Mouse (Mus musculus) kidney, postnatal 14 days (tissue): ENCODE measurements around the gene Sgcd.
A peak's percentile ranks its signal among the peaks of the same experiment; 100 is the strongest.

Experiments
- DNase-seq: peaks from one replicate; pipeline ENCODE4 v3.0.0; 2022; ENCODE audit warnings: mixed read lengths

Gene Sgcd

DNA sequence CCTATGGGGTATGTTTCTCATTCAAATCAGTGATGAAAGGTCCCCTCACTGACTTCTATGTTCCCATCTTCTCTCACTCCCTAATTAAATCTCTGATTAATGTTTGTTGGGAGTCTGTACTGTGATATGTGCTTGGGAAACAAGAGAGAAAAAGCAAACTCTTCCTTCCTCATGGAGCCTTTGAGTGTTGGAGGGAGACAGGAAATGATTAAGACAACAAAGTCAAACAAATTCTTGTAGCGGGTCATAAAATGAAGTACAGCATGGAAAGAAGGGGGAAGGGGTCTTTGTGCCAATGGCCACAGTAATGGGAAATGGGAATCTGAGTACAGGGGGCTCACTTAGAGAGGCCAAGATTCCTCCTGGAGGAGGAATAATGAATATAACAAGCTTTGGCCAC, 1063.8 kb downstream of the Sgcd start:
- DNase-seq: no peak

GRCm38 (mm10) chr11:46920244-46920643, 1068.5 kb downstream of the Sgcd start:
- no peak for DNase-seq

DNA sequence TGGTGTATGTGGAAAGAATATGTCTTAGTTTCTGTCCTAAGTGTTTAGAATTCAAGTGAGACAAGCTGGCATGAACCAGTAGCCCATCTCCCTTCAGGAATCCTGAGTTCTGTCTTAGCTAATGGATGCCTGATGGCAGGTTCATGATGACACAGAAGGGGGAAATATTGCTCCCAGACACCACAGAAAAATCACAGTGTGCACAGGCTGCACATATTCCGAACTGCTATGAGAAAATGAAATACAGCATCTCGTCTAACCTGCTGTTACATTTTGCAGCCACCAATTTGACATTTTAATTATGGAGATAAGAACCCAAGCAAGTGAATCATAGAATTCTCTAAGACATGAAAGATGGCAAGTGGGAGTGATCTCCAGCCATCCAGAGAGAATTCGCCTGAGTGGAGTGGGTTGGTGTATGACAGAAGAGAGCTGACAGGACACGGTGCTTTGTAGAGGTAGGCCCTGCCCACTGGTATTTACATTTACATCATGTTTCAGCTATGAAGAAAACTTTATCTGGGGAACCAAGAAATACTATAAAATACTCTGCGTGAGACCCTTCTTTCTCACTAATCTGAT, 1076.0 kb downstream of the Sgcd start:
- no peak for DNase-seq

- no peak for DNase-seq
Observed at GRCm38 (mm10) chr11:46904281-46904680, 1084.5 kb downstream of the Sgcd start.

GRCm38 (mm10) chr11:46889093-46889492, 1099.7 kb downstream of the Sgcd start:
- DNase-seq: no peak

DNA sequence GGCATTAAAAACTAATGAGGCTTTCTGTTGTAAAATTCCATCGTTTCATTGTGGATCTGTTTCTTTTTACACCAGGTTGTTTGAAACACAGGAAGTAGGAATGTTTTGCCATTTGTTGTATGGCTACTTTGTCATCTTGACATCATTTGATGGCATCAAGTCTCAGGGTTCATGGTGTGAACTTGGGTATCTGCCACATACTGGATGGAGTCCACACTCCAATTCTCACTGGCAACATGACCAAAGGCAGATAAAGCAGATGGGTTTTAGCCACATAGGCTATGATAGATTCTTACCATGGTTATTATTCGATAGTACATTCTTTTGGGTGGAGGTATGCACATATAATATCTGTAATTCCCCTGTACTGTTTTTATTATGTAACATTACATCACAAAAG, 1106.3 kb downstream of the Sgcd start:
- no peak for DNase-seq

DNA sequence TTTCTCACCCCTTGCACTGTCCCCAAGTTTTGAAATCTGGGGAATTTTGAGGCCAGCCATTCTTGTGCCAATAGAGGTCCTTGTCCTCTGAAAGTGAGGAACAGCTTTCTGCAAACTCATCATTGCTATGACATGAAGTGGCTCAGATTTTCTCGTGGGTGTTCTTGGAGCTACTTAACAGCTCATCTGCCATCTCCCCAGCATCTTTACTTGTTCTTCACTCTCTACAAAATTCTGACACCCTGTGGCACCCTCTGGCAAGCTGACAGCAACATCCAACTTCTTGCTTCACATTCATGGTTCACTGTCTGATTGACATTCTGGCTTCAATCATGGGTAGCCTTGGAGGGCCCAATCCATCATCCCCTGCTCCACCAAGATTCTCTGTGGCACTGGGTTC, 1113.0 kb downstream of the Sgcd start:
- no peak for DNase-seq

- DNase-seq: no peak
Observed at GRCm38 (mm10) chr11:46868594-46868993, 1120.2 kb downstream of the Sgcd start.

- DNase-seq: peak; percentile 7
Observed at GRCm38 (mm10) chr11:46864809-46865208, 1124.0 kb downstream of the Sgcd start.

- DNase-seq: peak; percentile 26
Observed at GRCm38 (mm10) chr11:46848221-46848971, 1140.4 kb downstream of the Sgcd start.

DNA sequence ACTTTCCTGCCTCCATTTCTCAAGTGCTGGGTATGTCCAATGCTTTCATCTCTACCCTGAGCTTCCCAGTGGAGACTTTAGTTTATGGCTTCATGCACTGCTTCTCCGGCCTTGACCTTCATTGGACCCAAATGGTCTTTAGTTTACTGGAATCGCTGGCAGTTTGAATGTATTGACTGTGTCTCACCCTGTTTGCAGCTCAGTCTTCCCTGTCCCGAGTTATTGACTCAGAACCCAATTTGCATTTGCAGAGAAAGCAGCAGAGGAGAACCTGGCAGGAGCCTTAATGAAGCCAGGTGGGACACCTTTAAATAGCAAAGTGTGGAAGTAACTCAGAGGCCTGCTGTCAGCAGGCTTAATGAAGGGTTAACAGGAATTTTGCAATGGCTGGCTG, 1140.9 kb downstream of the Sgcd start:
- no peak for DNase-seq

- DNase-seq: peak; percentile 31
Observed at GRCm38 (mm10) chr11:46846661-46847060, 1142.1 kb downstream of the Sgcd start.
